Mouse (Mus musculus) embryonic facial prominence, embryonic 10.5 days (tissue): ENCODE results near the gene Slc39a3. TPM values are rescaled to one million over a fixed set of nuclear protein-coding genes. Genes with fewer than 3 reads are reported as not detected.
"Not testable (repeated sequence)": the region's sequence is repeated elsewhere in the genome, so short reads cannot be mapped to it uniquely, and the experiment has no call there.

Experiments
- DNase-seq: peaks from one replicate; pipeline ENCODE4 v3.0.0-alpha.2; 2017; ENCODE audit warnings: low spot score
- H3K27ac ChIP-seq: fragments of 300-500 bp; sonication (generic); replicated peaks from 2 replicates; pipeline ENCODE4 v1.5.1; 2016; ENCODE audit warnings: mild to moderate bottlenecking
- H3K27me3 ChIP-seq: fragments of 300-500 bp; sonication (generic); replicated peaks from 2 replicates; pipeline ENCODE4 v1.6.1; 2016; ENCODE audit warnings: low read depth, mild to moderate bottlenecking; ENCODE audit not compliant: poor library complexity, severe bottlenecking
- H3K36me3 ChIP-seq: fragments of 300-500 bp; sonication (generic); replicated peaks from 2 replicates; pipeline ENCODE4 v1.6.1; 2016; ENCODE audit warnings: mild to moderate bottlenecking, moderate library complexity
- H3K4me1 ChIP-seq: fragments of 300-500 bp; sonication (generic); 2 replicates; pipeline ENCODE4 v1.6.1; 2016
- H3K4me3 ChIP-seq: fragments of 300-500 bp; sonication (generic); 2 replicates; pipeline ENCODE4 v1.5.1; 2016; ENCODE audit warnings: mild to moderate bottlenecking, moderate library complexity
- H3K9me3 ChIP-seq: fragments of 300-500 bp; sonication (generic); 2 replicates; pipeline ENCODE4 v1.6.1; 2016; ENCODE audit warnings: mild to moderate bottlenecking
- WGBS: fragments of 180-500 bp; shearing (Covaris S2); methylation state at CpG from one replicate; pipeline ENCODE4 v1.1.7; 2016; 5-methylcytosine and 5-hydroxymethylcytosine counted together
- polyA plus RNA-seq: library from polyadenylated mRNA; unstranded; fragments of >200 nt; fragmentation: Nextera tagmentation; extraction: Ambion mirVana; gene quantifications from 2 replicates; pipeline ENCODE4 v1.2.1, GENCODE M21; 2016

Slc39a3 gene
- polyA plus RNA-seq, 1 experiment from 2014 or later: 16.9 TPM

DNA sequence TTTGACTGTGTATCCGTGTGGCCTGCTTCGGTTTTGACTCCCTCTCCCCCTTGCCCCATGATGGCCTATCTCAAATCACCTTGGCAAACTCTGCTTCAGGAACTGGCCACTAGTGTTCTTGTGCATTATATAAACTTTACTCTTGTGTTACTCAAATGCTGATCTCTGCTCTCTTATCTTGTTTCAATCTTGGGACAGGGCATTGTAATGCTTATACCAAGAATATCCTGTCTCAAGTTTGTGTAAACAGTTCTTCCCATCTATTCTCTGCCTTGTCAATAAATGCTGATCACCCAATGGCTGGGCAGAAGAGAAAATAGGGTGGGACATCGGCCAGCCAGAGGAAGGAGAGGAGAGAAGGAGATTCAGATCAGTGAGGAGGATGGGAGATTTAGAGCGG, 25.5 kb upstream of the Slc39a3 start:
- Histone ChIP-seq H3K27me3 (no peaks in the 10 kb centered on the region), H3K27ac (no peak overlapping the region), H3K9me3 (no peaks in the 10 kb centered on the region), H3K4me3 (no peak overlapping the region), H3K36me3 (peaks cover 6% of the 10 kb centered on the region), H3K4me1 (peaks cover 20% of the 10 kb centered on the region)
- WGBS: 66% methylated on average over 4 of the region's 4 CpGs
- no peak for DNase-seq

- H3K4me3 ChIP-seq: peak within 1 kb of the TSS; percentile 88
- peaks cover 32% of the 10 kb centered on the region for H3K4me1 ChIP-seq
- DNase-seq: peak; percentile 98
- H3K27me3 ChIP-seq: no peaks in the 10 kb centered on the region
- under 1% methylated on average over 48 of the region's 48 CpGs for WGBS
- H3K36me3 ChIP-seq: peaks cover 30% of the 10 kb centered on the region
- no peaks in the 10 kb centered on the region for H3K9me3 ChIP-seq
- peak within 1 kb of the TSS; percentile 89 for H3K27ac ChIP-seq
Measured at GRCm38 (mm10) chr10:81059603-81060543, 22.6 kb upstream of the Slc39a3 start, which contains the start of gene Sgta. Gene Sgta, minus strand, starts transcription at chr10:81060181.

DNA sequence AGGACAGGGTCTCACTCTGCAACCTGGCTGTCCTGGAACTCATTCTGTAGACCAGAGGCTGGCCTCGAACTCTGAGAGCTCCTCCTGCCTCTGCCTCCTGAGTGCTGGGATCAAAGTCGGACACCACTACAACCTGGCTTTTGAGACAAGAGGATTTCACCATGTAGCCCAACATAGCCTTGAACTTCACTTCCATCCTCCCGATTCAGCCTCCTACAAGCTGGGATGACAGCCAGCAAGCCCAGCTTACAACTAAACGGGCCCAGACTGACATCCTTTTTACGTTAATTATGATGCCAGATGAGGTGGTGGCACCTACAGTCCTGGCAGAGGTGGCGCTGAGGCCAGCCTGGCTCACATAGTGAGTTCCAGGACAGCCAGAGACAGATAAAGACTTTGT, 21.7 kb upstream of the Slc39a3 start:
- 94% methylated on average over 6 of the region's 6 CpGs for WGBS
- H3K27me3 ChIP-seq: no peaks in the 10 kb centered on the region
- H3K9me3 ChIP-seq: no peaks in the 10 kb centered on the region
- no peak for DNase-seq
- peak overlapping the region; percentile 88 for H3K4me3 ChIP-seq
- no peak overlapping the region for H3K27ac ChIP-seq
- peaks cover 39% of the 10 kb centered on the region for H3K36me3 ChIP-seq
- peaks cover 32% of the 10 kb centered on the region for H3K4me1 ChIP-seq

DNA sequence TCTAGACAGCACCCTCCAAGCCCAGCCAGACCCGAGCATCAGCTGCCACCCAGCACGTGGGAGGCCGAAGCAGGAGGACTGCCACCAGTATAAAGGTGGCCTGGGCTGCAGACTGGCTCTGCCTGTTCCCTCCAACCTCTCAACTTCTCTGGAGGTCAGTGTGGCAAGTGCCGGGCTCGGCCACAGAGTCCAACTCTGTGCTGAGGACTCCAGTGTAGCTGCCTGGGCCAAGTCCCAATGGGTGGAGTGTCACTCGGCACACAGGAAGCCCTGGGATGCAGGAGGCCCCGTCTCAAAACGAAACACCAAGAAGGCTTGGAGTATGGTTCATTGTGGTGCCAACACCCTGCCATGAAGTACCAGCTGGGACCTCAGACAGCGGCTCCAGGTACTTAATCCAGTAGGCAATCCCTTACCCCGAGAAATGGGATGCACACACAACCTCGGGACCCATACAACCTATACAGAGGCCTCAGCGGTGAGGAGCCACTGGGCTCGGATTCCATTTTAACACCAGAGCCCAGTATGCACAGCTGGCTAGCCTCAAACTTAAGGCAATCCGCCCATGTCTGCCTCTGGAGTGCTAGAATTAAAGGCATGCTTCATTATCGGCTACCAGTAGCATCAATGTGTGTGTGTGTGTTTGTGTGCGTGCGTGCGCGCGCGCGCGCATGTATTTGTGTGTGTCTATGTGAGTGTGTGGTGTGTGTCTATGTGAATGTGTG, 20.3 kb upstream of the Slc39a3 start:
- DNase-seq: no peak
- H3K4me3 ChIP-seq: 0 out of 2 replicates have a peak overlapping the region, but pooled peaks have one; percentile 0
- H3K36me3 ChIP-seq: peaks cover 51% of the 10 kb centered on the region
- peaks cover 32% of the 10 kb centered on the region for H3K4me1 ChIP-seq
- no peaks in the 10 kb centered on the region for H3K27me3 ChIP-seq
- no peaks in the 10 kb centered on the region for H3K9me3 ChIP-seq
- H3K27ac ChIP-seq: no peak overlapping the region
- WGBS: 95% methylated on average over 23 of the region's 23 CpGs

- not testable (repeated sequence) for H3K4me3 ChIP-seq, H3K27ac ChIP-seq, DNase-seq, H3K27me3 ChIP-seq, H3K9me3 ChIP-seq
- peaks cover 32% of the 10 kb centered on the region for H3K4me1 ChIP-seq
- peaks cover 68% of the 10 kb centered on the region for H3K36me3 ChIP-seq
- WGBS: 85% methylated on average over 11 of the region's 11 CpGs
Measured at GRCm38 (mm10) chr10:81055802-81056340, 18.6 kb upstream of the Slc39a3 start.

- WGBS: 77% methylated on average over 6 of the region's 6 CpGs
- Histone ChIP-seq H3K27me3 (no peaks in the 10 kb centered on the region), H3K9me3 (no peaks in the 10 kb centered on the region), H3K4me3 (no peak overlapping the region), H3K36me3 (peaks cover 75% of the 10 kb centered on the region), H3K27ac (no peak overlapping the region), H3K4me1 (peaks cover 32% of the 10 kb centered on the region)
- DNase-seq: no peak
Measured at GRCm38 (mm10) chr10:81055169-81055568, 17.9 kb upstream of the Slc39a3 start.

DNA sequence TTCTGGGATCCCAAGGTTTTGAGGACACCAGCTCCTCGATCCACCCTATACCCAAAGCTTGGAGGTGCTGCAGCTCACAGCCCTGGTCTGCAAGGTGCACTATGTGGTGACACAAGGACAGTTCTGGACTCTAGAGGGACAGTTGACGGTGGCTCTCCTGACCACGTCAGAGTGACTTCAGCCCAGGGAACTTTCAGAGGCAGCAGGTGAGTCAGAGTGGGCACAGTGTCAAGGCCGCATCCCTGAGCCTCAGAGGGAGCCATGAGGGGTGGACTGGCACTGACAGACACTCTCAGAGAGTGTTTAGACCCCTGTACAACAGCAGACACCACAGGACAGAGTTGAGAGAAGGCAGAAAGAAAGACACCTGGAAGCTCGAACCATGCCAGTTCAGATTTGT, 15.4 kb upstream of the Slc39a3 start:
- no peaks in the 10 kb centered on the region for H3K27me3 ChIP-seq
- no peak overlapping the region for H3K4me3 ChIP-seq
- no peaks in the 10 kb centered on the region for H3K9me3 ChIP-seq
- no peak overlapping the region for H3K27ac ChIP-seq
- WGBS: 93% methylated on average over 5 of the region's 5 CpGs
- peaks cover 12% of the 10 kb centered on the region for H3K4me1 ChIP-seq
- no peak for DNase-seq
- H3K36me3 ChIP-seq: peaks cover 94% of the 10 kb centered on the region

- no peak overlapping the region for H3K4me3 ChIP-seq
- H3K4me1 ChIP-seq: peaks cover 4% of the 10 kb centered on the region
- 94% methylated on average over 6 of the region's 6 CpGs for WGBS
- no peak for DNase-seq
- no peaks in the 10 kb centered on the region for H3K27me3 ChIP-seq
- H3K27ac ChIP-seq: no peak overlapping the region
- H3K9me3 ChIP-seq: no peaks in the 10 kb centered on the region
- H3K36me3 ChIP-seq: peaks cover 95% of the 10 kb centered on the region
Measured at GRCm38 (mm10) chr10:81051133-81051532, 13.9 kb upstream of the Slc39a3 start.

DNA sequence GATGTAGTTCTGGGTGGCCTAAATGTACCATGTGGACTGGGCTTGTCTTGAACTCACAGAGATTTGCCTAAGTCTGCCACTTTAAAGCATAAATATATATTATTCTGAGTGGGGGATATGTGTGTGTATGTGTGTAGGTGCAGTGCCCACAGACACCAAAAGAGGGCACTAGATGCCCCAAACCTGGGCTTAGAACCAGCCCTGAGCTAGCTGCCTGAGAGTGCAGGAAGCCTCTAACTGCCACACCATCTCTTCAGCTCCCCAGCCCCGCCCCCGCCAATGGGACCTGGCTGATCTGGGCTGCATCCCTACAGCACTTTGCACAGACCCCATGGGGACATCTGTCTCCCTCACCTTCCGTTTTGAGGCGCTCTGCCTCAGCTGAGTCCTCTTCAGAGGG, 13.4 kb upstream of the Slc39a3 start:
- H3K36me3 ChIP-seq: peaks cover 98% of the 10 kb centered on the region
- no peaks in the 10 kb centered on the region for H3K9me3 ChIP-seq
- 83% methylated on average over 4 of the region's 4 CpGs for whole genome bisulfite sequencing
- H3K4me3 ChIP-seq: no peak overlapping the region
- H3K27ac ChIP-seq: no peak overlapping the region
- no peaks in the 10 kb centered on the region for H3K27me3 ChIP-seq
- DNase-seq: peak; percentile 31
- peaks cover 4% of the 10 kb centered on the region for H3K4me1 ChIP-seq

- H3K4me1 ChIP-seq, DNase-seq, H3K27ac ChIP-seq, H3K27me3 ChIP-seq, H3K9me3 ChIP-seq, H3K4me3 ChIP-seq: not testable (repeated sequence)
- peaks cover 80% of the 10 kb centered on the region for H3K36me3 ChIP-seq
- 92% methylated on average over 14 of the region's 14 CpGs for WGBS
Measured at GRCm38 (mm10) chr10:81045246-81045645, 8.0 kb upstream of the Slc39a3 start.

DNA sequence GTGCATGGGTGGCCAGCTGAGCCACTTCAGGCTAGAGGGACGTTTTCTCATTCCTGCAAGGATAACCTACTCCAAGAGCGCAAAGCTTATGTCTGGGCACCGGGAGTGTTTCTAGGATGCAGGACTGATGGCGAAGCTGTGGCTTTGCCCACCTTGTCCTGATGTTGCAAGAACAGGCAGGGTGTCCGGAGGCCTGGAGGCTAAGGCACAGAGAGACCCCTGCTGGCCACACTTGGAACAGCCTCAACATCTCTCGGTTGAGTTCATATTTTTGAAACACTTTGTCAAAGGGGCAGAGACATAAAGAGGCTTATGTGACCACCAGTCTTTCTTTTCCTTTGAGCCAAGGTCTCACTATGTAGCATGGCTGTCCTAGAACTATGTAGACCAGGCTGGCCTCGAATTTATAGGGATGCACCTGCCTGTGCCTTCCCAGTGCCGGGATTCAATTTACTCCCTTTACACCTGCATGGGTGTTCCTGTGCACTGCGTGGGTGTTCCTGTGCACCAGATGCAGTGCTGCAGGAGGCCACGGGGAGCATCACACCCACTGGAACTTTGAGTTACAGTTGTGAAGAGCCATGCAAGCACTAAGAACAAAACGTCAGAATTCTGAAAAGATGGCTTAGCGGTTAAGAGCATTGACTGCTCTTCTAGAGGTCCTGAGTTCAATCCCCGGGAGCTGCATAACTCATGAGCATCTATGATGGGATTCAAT, 4.4 kb upstream of the Slc39a3 start:
- peaks cover 44% of the 10 kb centered on the region for H3K36me3 ChIP-seq
- peak; percentile 75 for DNase-seq
- no peaks in the 10 kb centered on the region for H3K9me3 ChIP-seq
- peaks cover 11% of the 10 kb centered on the region; the same call in 1 of the 2 replicates for H3K4me1 ChIP-seq
- H3K27ac ChIP-seq: no peak overlapping the region
- H3K27me3 ChIP-seq: no peaks in the 10 kb centered on the region
- H3K4me3 ChIP-seq: no peak overlapping the region
- WGBS: 34% methylated on average over 13 of the region's 13 CpGs

DNA sequence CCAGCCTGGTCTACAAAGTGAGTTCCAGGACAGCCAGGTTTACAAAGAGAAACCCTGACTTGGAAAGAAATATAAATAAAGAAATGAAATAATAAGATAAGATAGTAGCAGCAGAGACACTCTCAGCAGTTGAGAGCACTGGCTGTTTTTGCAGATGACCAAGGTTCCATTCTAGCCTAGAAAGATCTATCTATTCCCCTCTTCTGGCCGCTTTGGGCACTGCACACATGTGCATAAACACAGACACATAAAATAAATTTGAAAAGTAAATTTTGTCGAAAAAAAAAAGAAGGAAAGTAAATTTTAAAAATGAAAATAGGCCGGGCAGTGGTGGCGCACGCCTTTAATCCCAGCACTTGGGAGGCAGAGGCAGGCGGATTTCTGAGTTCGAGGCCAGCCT, 975 bp downstream of the Slc39a3 start:
- Histone ChIP-seq H3K27ac (no peak overlapping the region), H3K4me3 (no peak overlapping the region), H3K27me3 (no peaks in the 10 kb centered on the region), H3K36me3 (peaks cover 3% of the 10 kb centered on the region), H3K4me1 (peaks cover 11% of the 10 kb centered on the region; the same call in 1 of the 2 replicates), H3K9me3 (no peaks in the 10 kb centered on the region)
- no peak for DNase-seq
- WGBS: 75% methylated on average over 7 of the region's 7 CpGs
